8 mouse cellular contexts compared by ENCODE assay signal in genomic region chr5:108628891-108629633, GRCm38 (mm10). TPM values are rescaled to one million over a fixed set of nuclear protein-coding genes. Genes with fewer than 3 reads are reported as not detected.
DNase-seq lines count a peak whose midpoint lies in the region; ATAC-seq and TF ChIP-seq lines count a peak whose summit lies in the region.

No protein-coding gene starts in this region.

- peaks cover 6% of the 10 kb centered on the region for H3K36me3 ChIP-seq in heart, embryonic 11.5 days (ENCODE audit: control insufficient read depth, insufficient read depth, low read length)
- H3K36me3 ChIP-seq in embryonic facial prominence, embryonic 11.5 days (replicated peaks; ENCODE audit: control insufficient read depth, insufficient read depth, low read depth, low read length): no peaks in the 10 kb centered on the region
- H3K36me3 ChIP-seq in intestine, embryonic 15.5 days: peaks cover 6% of the 10 kb centered on the region
- H3K36me3 ChIP-seq in myocyte (ENCODE audit: control insufficient read depth, insufficient read depth): no peaks in the 10 kb centered on the region

- peak; percentile 83 for ATAC-seq in heart, embryonic 11.5 days (replicated peaks; ENCODE audit: insufficient number of reproducible peaks, low FRiP score, low TSS enrichment)
- peak; percentile 89 for ATAC-seq in embryonic facial prominence, embryonic 11.5 days (replicated peaks; ENCODE audit: insufficient number of reproducible peaks, low FRiP score, low TSS enrichment, low read depth)
- peak; percentile 91 for ATAC-seq in intestine, embryonic 15.5 days

- H3K27me3 ChIP-seq in heart, embryonic 11.5 days (ENCODE audit: control insufficient read depth, insufficient read depth, low read length): no peaks in the 10 kb centered on the region
- no peaks in the 10 kb centered on the region for H3K27me3 ChIP-seq in embryonic facial prominence, embryonic 11.5 days (ENCODE audit: control insufficient read depth, insufficient read depth, low read length)
- H3K27me3 ChIP-seq in intestine, embryonic 15.5 days (replicated peaks): no peaks in the 10 kb centered on the region
- no peaks in the 10 kb centered on the region for H3K27me3 ChIP-seq in myocyte (ENCODE audit: control insufficient read depth, insufficient read depth, insufficient read length)

- intact Hi-C loops in heart, postnatal 10 days (cut with DNase I): no loop called here

- H3K9ac ChIP-seq in heart, embryonic 11.5 days (ENCODE audit: low read depth, low read length): peak overlapping the region; percentile 96
- H3K9ac ChIP-seq in embryonic facial prominence, embryonic 11.5 days (replicated peaks; ENCODE audit: low read length): peak overlapping the region; percentile 96
- peak overlapping the region; percentile 99 for H3K9ac ChIP-seq in intestine, embryonic 15.5 days

- peak overlapping the region; percentile 90 for H3K27ac ChIP-seq in heart, embryonic 11.5 days (ENCODE audit: low read depth, low read length)
- H3K27ac ChIP-seq in embryonic facial prominence, embryonic 11.5 days (replicated peaks; ENCODE audit: low read depth, low read length): peak overlapping the region; percentile 78
- peak overlapping the region; percentile 86 for H3K27ac ChIP-seq in intestine, embryonic 15.5 days

- peak overlapping the region; percentile 93 for H3K4me2 ChIP-seq in heart, embryonic 11.5 days
- H3K4me2 ChIP-seq in embryonic facial prominence, embryonic 11.5 days (ENCODE audit: low read depth, low read length): peak overlapping the region; percentile 85
- peak overlapping the region; percentile 80 for H3K4me2 ChIP-seq in intestine, embryonic 15.5 days (replicated peaks)
- peak overlapping the region; percentile 80 for H3K4me2 ChIP-seq in myocyte (ENCODE audit: low read depth)

- TF ChIP-seq POLR2A in myocyte (IDR thresholded peaks at IDR 0.05; ENCODE audit: insufficient read length, low read depth): no peak

- H3K9me3 ChIP-seq in heart, embryonic 11.5 days (replicated peaks; ENCODE audit: control insufficient read depth, low read length): no peaks in the 10 kb centered on the region
- H3K9me3 ChIP-seq in embryonic facial prominence, embryonic 11.5 days (replicated peaks; ENCODE audit: control insufficient read depth, low read length): no peaks in the 10 kb centered on the region
- no peaks in the 10 kb centered on the region for H3K9me3 ChIP-seq in intestine, embryonic 15.5 days

- peak overlapping the region; percentile 78 for H3ac ChIP-seq in myocyte (ENCODE audit: control insufficient read depth, insufficient read length)

- H3K4me1 ChIP-seq in heart, embryonic 11.5 days (ENCODE audit: control insufficient read depth, insufficient read depth, low read length): peaks cover 12% of the 10 kb centered on the region
- H3K4me1 ChIP-seq in embryonic facial prominence, embryonic 11.5 days (ENCODE audit: control insufficient read depth, insufficient read depth, low read length): no peaks in the 10 kb centered on the region
- H3K4me1 ChIP-seq in intestine, embryonic 15.5 days (replicated peaks): peaks cover 19% of the 10 kb centered on the region; the same call in 1 of the 2 replicates

- WGBS in heart, embryonic 11.5 days (ENCODE audit: insufficient replicate concordance): 2% methylated on average over 32 of the region's 32 CpGs
- WGBS in embryonic facial prominence, embryonic 11.5 days: 2% methylated on average over 32 of the region's 32 CpGs
- 1% methylated on average over 32 of the region's 32 CpGs for WGBS in intestine, embryonic 15.5 days

- no peak for DNase-seq in heart, postnatal 10 days
- DNase-seq in CD4-positive helper T cell, adult 2 months (ENCODE audit: low read depth, low spot score): peak; percentile 56
- DNase-seq in embryonic facial prominence, embryonic 11.5 days (ENCODE audit: low spot score): peak; percentile 3
- no peak for DNase-seq in gastrocnemius, adult 18-20 months (ENCODE audit: low spot score)
- no peak for DNase-seq in right cerebral cortex, adult 18-20 months

- H3K79me2 ChIP-seq in myocyte (ENCODE audit: control insufficient read depth, insufficient read depth): peaks cover 49% of the 10 kb centered on the region

- peak overlapping the region; percentile 96 for H3K4me3 ChIP-seq in heart, embryonic 11.5 days (ENCODE audit: low read depth, low read length)
- peak overlapping the region; percentile 86 for H3K4me3 ChIP-seq in embryonic facial prominence, embryonic 11.5 days (ENCODE audit: low read depth, low read length)
- H3K4me3 ChIP-seq in intestine, embryonic 15.5 days (replicated peaks): peak overlapping the region; percentile 95
- H3K4me3 ChIP-seq in myocyte: peak overlapping the region; percentile 86

TF ChIP-seq in myocyte, 11 proteins besides CTCF, POLR2A, EP300 and RAD21:
- TF ChIP-seq CEBPB (IDR thresholded peaks at IDR 0.05; ENCODE audit: insufficient read depth, poor library complexity, severe bottlenecking) (no peak), MAX (IDR thresholded peaks at IDR 0.05; ENCODE audit: low read depth) (no peak), SRF (IDR thresholded peaks at IDR 0.05; ENCODE audit: control insufficient read depth, insufficient read length, low read depth) (no peak), REST (IDR thresholded peaks at IDR 0.05; ENCODE audit: insufficient read depth, insufficient read length) (no peak), USF1 (IDR thresholded peaks at IDR 0.05; ENCODE audit: low read depth) (no peak), MYOD1 (IDR thresholded peaks at IDR 0.05; ENCODE audit: control insufficient read depth in 1 of 3, insufficient read length in 2 of 3, low read depth in 2 of 3) (no peak), TCF3 (IDR thresholded peaks at IDR 0.05; ENCODE audit: insufficient read length, low read depth) (no peak), MYOG (IDR thresholded peaks at IDR 0.05; ENCODE audit: control insufficient read depth in 1 of 3, insufficient read depth in 1 of 3, insufficient read length in 2 of 3, low read depth in 2 of 3) (no peak), TCF12 (IDR thresholded peaks at IDR 0.05; ENCODE audit: insufficient read depth, poor library complexity, severe bottlenecking) (no peak), POLR2AphosphoS2 (IDR thresholded peaks at IDR 0.05; ENCODE audit: insufficient read length, low read depth) (no peak), E2F4 (IDR thresholded peaks at IDR 0.05; ENCODE audit: insufficient read depth) (no peak)

RNA-seq across cellular contexts. Expression of gene Gak, which starts 0.5 kb away (rescaled TPM):
- polyA plus RNA-seq in heart, embryonic 11.5 days (2014; fragmentation: Nextera tagmentation; extraction: Ambion mirVana): 29.4 and 32.1 TPM in 2 replicates
- total RNA-seq in heart, postnatal 10 days (2021): 10 to 100 TPM; 35.8 to 37.6 TPM
- polyA plus RNA-seq in embryonic facial prominence, embryonic 11.5 days (2014; fragmentation: Nextera tagmentation; extraction: Ambion mirVana): 45.5 and 46.7 TPM in 2 replicates
- 63.4 and 70.1 TPM in 2 replicates for polyA plus RNA-seq in intestine, embryonic 15.5 days (2015; fragmentation: Nextera tagmentation; extraction: Ambion mirVana)
- polyA plus RNA-seq in myocyte (2012; fragmentation: generic; extraction: Trizol): 46.1 TPM
- 10 to 100 TPM; 10.9 to 11.9 TPM for total RNA-seq in gastrocnemius, adult 18-20 months (2021)

RNA-seq across cellular contexts. Expression of gene Tmem175, which starts 0.5 kb away (rescaled TPM):
- polyA plus RNA-seq in heart, embryonic 11.5 days (2014; fragmentation: Nextera tagmentation; extraction: Ambion mirVana): 20.0 and 22.2 TPM in 2 replicates
- total RNA-seq in heart, postnatal 10 days (2021): 10 to 100 TPM; 10.2 to 10.3 TPM
- polyA plus RNA-seq in embryonic facial prominence, embryonic 11.5 days (2014; fragmentation: Nextera tagmentation; extraction: Ambion mirVana): 21.0 and 21.9 TPM in 2 replicates
- polyA plus RNA-seq in intestine, embryonic 15.5 days (2015; fragmentation: Nextera tagmentation; extraction: Ambion mirVana): 23.4 and 27.1 TPM in 2 replicates
- polyA plus RNA-seq in myocyte (2012; fragmentation: generic; extraction: Trizol): 15.1 TPM
- 10 to 100 TPM in 1 of 2 experiments, 1 to 10 TPM in 1; 7.6 to 10.7 TPM for total RNA-seq in gastrocnemius, adult 18-20 months (2021)

RNA-seq across cellular contexts. Expression of gene Idua, which starts 31.1 kb away (rescaled TPM):
- polyA plus RNA-seq in heart, embryonic 11.5 days (2014; fragmentation: Nextera tagmentation; extraction: Ambion mirVana): 14.4 and 15.2 TPM in 2 replicates
- total RNA-seq in heart, postnatal 10 days (2021): 10 to 100 TPM; 13.2 to 14.6 TPM
- polyA plus RNA-seq in embryonic facial prominence, embryonic 11.5 days (2014; fragmentation: Nextera tagmentation; extraction: Ambion mirVana): 9.6 and 10.4 TPM in 2 replicates
- 12.0 and 12.8 TPM in 2 replicates for polyA plus RNA-seq in intestine, embryonic 15.5 days (2015; fragmentation: Nextera tagmentation; extraction: Ambion mirVana)
- polyA plus RNA-seq in myocyte (2012; fragmentation: generic; extraction: Trizol): 4.3 TPM
- 1 to 10 TPM; 8.2 to 10.0 TPM for total RNA-seq in gastrocnemius, adult 18-20 months (2021)

RNA-seq across cellular contexts. Expression of gene Dgkq, which starts 40.4 kb away (rescaled TPM):
- 5.6 and 6.3 TPM in 2 replicates for polyA plus RNA-seq in heart, embryonic 11.5 days (2014; fragmentation: Nextera tagmentation; extraction: Ambion mirVana)
- total RNA-seq in heart, postnatal 10 days (2021): 10 to 100 TPM; 12.8 to 13.4 TPM
- polyA plus RNA-seq in embryonic facial prominence, embryonic 11.5 days (2014; fragmentation: Nextera tagmentation; extraction: Ambion mirVana): 7.1 and 7.4 TPM in 2 replicates
- 11.1 and 11.2 TPM in 2 replicates for polyA plus RNA-seq in intestine, embryonic 15.5 days (2015; fragmentation: Nextera tagmentation; extraction: Ambion mirVana)
- 4.3 TPM for polyA plus RNA-seq in myocyte (2012; fragmentation: generic; extraction: Trizol)
- 1 to 10 TPM; 2.4 to 3.9 TPM for total RNA-seq in gastrocnemius, adult 18-20 months (2021)

RNA-seq across cellular contexts. Expression of gene Slc26a1, which starts 46.3 kb away (rescaled TPM):
- 0.70 and 1.2 TPM in 2 replicates for polyA plus RNA-seq in heart, embryonic 11.5 days (2014; fragmentation: Nextera tagmentation; extraction: Ambion mirVana)
- total RNA-seq in heart, postnatal 10 days (2021): under 1 TPM in 1 of 2 experiments, not detected in 1; 0.17 TPM
- 0.38 and 0.71 TPM in 2 replicates for polyA plus RNA-seq in embryonic facial prominence, embryonic 11.5 days (2014; fragmentation: Nextera tagmentation; extraction: Ambion mirVana)
- polyA plus RNA-seq in intestine, embryonic 15.5 days (2015; fragmentation: Nextera tagmentation; extraction: Ambion mirVana): 3.6 and 4.9 TPM in 2 replicates
- 0.13 TPM for polyA plus RNA-seq in myocyte (2012; fragmentation: generic; extraction: Trizol)
- total RNA-seq in gastrocnemius, adult 18-20 months (2021): under 1 TPM in 1 of 2 experiments, not detected in 1; 0.12 TPM

Comparison
In these comparisons a context has a peak if more than half of its experiments do, and no peak if none do; other contexts are left out.
1. DNase-seq: peak in CD4-positive helper T cell, adult 2 months (single experiment) and embryonic facial prominence, embryonic 11.5 days (single experiment); none in heart, postnatal 10 days (0 of 2), gastrocnemius, adult 18-20 months (single experiment) and right cerebral cortex, adult 18-20 months (single experiment).
2. Peak in every context shown above with its lines, with median percentiles within 50 percentile points of each other: ATAC-seq, H3K27ac ChIP-seq, H3K4me2 ChIP-seq, H3K4me3 ChIP-seq and H3K9ac ChIP-seq.